ENCODE assay signal across 16 mouse cellular contexts in genomic region chr9:82359573-82359972, GRCm38 (mm10).
"Had no signal": no experiment of that assay in that cellular context is flagged by ENCODE, and none has a peak within 500 bp of the region (broad histone marks: within the 10 kb centered on the region; RNA-seq: fewer than 3 reads in every experiment).

No protein-coding gene starts in this region.

- DNase-seq: retina, postnatal 1 day; right cerebral cortex, adult 18-20 months; right cerebral cortex, postnatal 14 days; right cerebral cortex, postnatal 25 days; right cerebral cortex, postnatal 4 days; spleen, adult 18-20 months; thymus, adult 18-20 months; thymus, adult 2 months; thymus, postnatal 25 days; thymus, postnatal 36 days; thymus, postnatal 4 days had no signal

- H3K27ac ChIP-seq: neural tube, embryonic 12.5 days; neural tube, embryonic 13.5 days; neural tube, embryonic 15.5 days; stomach, embryonic 15.5 days; stomach, postnatal 0 days had no signal

- H3K4me1 ChIP-seq: neural tube, embryonic 12.5 days; neural tube, embryonic 13.5 days; neural tube, embryonic 15.5 days; stomach, embryonic 15.5 days had no signal

- H3K36me3 ChIP-seq: neural tube, embryonic 12.5 days; neural tube, embryonic 13.5 days; neural tube, embryonic 15.5 days; stomach, embryonic 15.5 days had no signal

- H3K27me3 ChIP-seq: neural tube, embryonic 12.5 days; neural tube, embryonic 13.5 days; neural tube, embryonic 15.5 days; stomach, embryonic 15.5 days had no signal

- H3K4me3 ChIP-seq: neural tube, embryonic 12.5 days; neural tube, embryonic 13.5 days; neural tube, embryonic 15.5 days; stomach, embryonic 15.5 days had no signal

- H3K9me3 ChIP-seq: neural tube, embryonic 12.5 days; neural tube, embryonic 13.5 days; neural tube, embryonic 15.5 days; stomach, embryonic 15.5 days had no signal

- H3K4me2 ChIP-seq: neural tube, embryonic 12.5 days; neural tube, embryonic 13.5 days; neural tube, embryonic 15.5 days; stomach, embryonic 15.5 days had no signal

- H3K9ac ChIP-seq: neural tube, embryonic 12.5 days; neural tube, embryonic 13.5 days; neural tube, embryonic 15.5 days; stomach, embryonic 15.5 days had no signal
